Mouse (Mus musculus): ENCODE data around the gene Ggnbp2. TPM values are rescaled to one million over a fixed set of nuclear protein-coding genes. Genes with fewer than 3 reads are reported as not detected.

Ggnbp2 gene
- polyA plus RNA-seq, 1 experiment from 2014 or later, result 68.7 TPM

GRCm38 (mm10) chr11:84797627-84798353 is 72.8 kb downstream of the Ggnbp2 start:
- H3K27me3 ChIP-seq (ENCODE audit: control insufficient read depth, insufficient read depth, low read length), result no peaks in the 10 kb centered on the region
- no peak overlapping the region for H3K4me3 ChIP-seq (ENCODE audit: low read depth, low read length)
- H3K4me1 ChIP-seq (replicated peaks; ENCODE audit: control insufficient read depth, insufficient read depth, low read length), result no peaks in the 10 kb centered on the region; the same call in 1 of the 2 replicates
- no peak overlapping the region for H3K9ac ChIP-seq (ENCODE audit: low read length)
- H3K27ac ChIP-seq (ENCODE audit: low read depth, low read length), result no peak overlapping the region
- 22% methylated on average over 21 of the region's 21 CpGs for WGBS
- H3K9me3 ChIP-seq (ENCODE audit: control insufficient read depth, low read length), result no peaks in the 10 kb centered on the region
- DNase-seq (ENCODE audit: low spot score) (peak; percentile 91), ATAC-seq (replicated peaks; ENCODE audit: low FRiP score) (no peak)
- H3K36me3 ChIP-seq (ENCODE audit: control insufficient read depth, insufficient read depth, low read length), result no peaks in the 10 kb centered on the region
- H3K4me2 ChIP-seq (ENCODE audit: low read depth, low read length, severe bottlenecking), result no peak overlapping the region

GRCm38 (mm10) chr11:84797026-84797425 is 73.6 kb downstream of the Ggnbp2 start:
- Histone ChIP-seq H3K27me3 (ENCODE audit: control insufficient read depth, insufficient read depth, low read length) (no peaks in the 10 kb centered on the region), H3K9ac (ENCODE audit: low read length) (no peak overlapping the region), H3K4me2 (ENCODE audit: low read depth, low read length, severe bottlenecking) (no peak overlapping the region), H3K27ac (ENCODE audit: low read depth, low read length) (no peak overlapping the region), H3K4me3 (ENCODE audit: low read depth, low read length) (no peak overlapping the region), H3K36me3 (ENCODE audit: control insufficient read depth, insufficient read depth, low read length) (no peaks in the 10 kb centered on the region), H3K4me1 (replicated peaks; ENCODE audit: control insufficient read depth, insufficient read depth, low read length) (no peaks in the 10 kb centered on the region; the same call in 1 of the 2 replicates), H3K9me3 (ENCODE audit: control insufficient read depth, low read length) (no peaks in the 10 kb centered on the region)
- 33% methylated on average over 10 of the region's 10 CpGs for WGBS
- ATAC-seq (replicated peaks; ENCODE audit: low FRiP score) (no peak), DNase-seq (ENCODE audit: low spot score) (no peak)

- Histone ChIP-seq H3K4me3 (ENCODE audit: low read depth, low read length) (no peak overlapping the region), H3K9me3 (ENCODE audit: control insufficient read depth, low read length) (no peaks in the 10 kb centered on the region), H3K27me3 (ENCODE audit: control insufficient read depth, insufficient read depth, low read length) (no peaks in the 10 kb centered on the region; the same call in 1 of the 2 replicates), H3K36me3 (ENCODE audit: control insufficient read depth, insufficient read depth, low read length) (no peaks in the 10 kb centered on the region), H3K27ac (ENCODE audit: low read depth, low read length) (no peak overlapping the region), H3K4me2 (ENCODE audit: low read depth, low read length, severe bottlenecking) (0 out of 2 replicates have a peak overlapping the region, but pooled peaks have one; percentile 31), H3K9ac (ENCODE audit: low read length) (no peak overlapping the region), H3K4me1 (replicated peaks; ENCODE audit: control insufficient read depth, insufficient read depth, low read length) (no peaks in the 10 kb centered on the region; the same call in 1 of the 2 replicates)
- DNase-seq (ENCODE audit: low spot score), result peak; percentile 93
- ATAC-seq (replicated peaks; ENCODE audit: low FRiP score), result peak; percentile 74; the same call in 1 of the 2 replicates
- WGBS, result 11% methylated on average over 17 of the region's 17 CpGs
These were observed 76.0 kb downstream of the Ggnbp2 start for GRCm38 (mm10) chr11:84794496-84795113.

GRCm38 (mm10) chr11:84793545-84793944 is 77.1 kb downstream of the Ggnbp2 start:
- Histone ChIP-seq H3K9ac (ENCODE audit: low read length) (no peak overlapping the region), H3K27me3 (ENCODE audit: control insufficient read depth, insufficient read depth, low read length) (no peaks in the 10 kb centered on the region; the same call in none of the 2 replicates), H3K36me3 (ENCODE audit: control insufficient read depth, insufficient read depth, low read length) (no peaks in the 10 kb centered on the region), H3K4me2 (ENCODE audit: low read depth, low read length, severe bottlenecking) (no peak overlapping the region), H3K4me3 (ENCODE audit: low read depth, low read length) (no peak overlapping the region), H3K9me3 (ENCODE audit: control insufficient read depth, low read length) (no peaks in the 10 kb centered on the region), H3K27ac (ENCODE audit: low read depth, low read length) (no peak overlapping the region), H3K4me1 (replicated peaks; ENCODE audit: control insufficient read depth, insufficient read depth, low read length) (no peaks in the 10 kb centered on the region; the same call in 1 of the 2 replicates)
- no peak for DNase-seq (ENCODE audit: low spot score)
- no peak for ATAC-seq (replicated peaks; ENCODE audit: low FRiP score)

GRCm38 (mm10) chr11:84790383-84790782 is 80.2 kb downstream of the Ggnbp2 start:
- no peak overlapping the region for H3K4me3 ChIP-seq (ENCODE audit: low read depth, low read length)
- 63% methylated on average over 6 of the region's 6 CpGs for WGBS
- H3K9ac ChIP-seq (ENCODE audit: low read length), result no peak overlapping the region
- H3K4me2 ChIP-seq (ENCODE audit: low read depth, low read length, severe bottlenecking), result no peak overlapping the region
- no peaks in the 10 kb centered on the region for H3K9me3 ChIP-seq (ENCODE audit: control insufficient read depth, low read length)
- no peak for DNase-seq (ENCODE audit: low spot score)
- no peak for ATAC-seq (replicated peaks; ENCODE audit: low FRiP score)
- no peaks in the 10 kb centered on the region; the same call in none of the 2 replicates for H3K27me3 ChIP-seq (ENCODE audit: control insufficient read depth, insufficient read depth, low read length)
- H3K36me3 ChIP-seq (ENCODE audit: control insufficient read depth, insufficient read depth, low read length), result no peaks in the 10 kb centered on the region
- H3K27ac ChIP-seq (ENCODE audit: low read depth, low read length), result no peak overlapping the region
- no peaks in the 10 kb centered on the region; the same call in 1 of the 2 replicates for H3K4me1 ChIP-seq (replicated peaks; ENCODE audit: control insufficient read depth, insufficient read depth, low read length)

Small RNAs within 50 kb of the gene (microRNA-seq; reads per million reads assigned to microRNA genes)
- gene Gm23564 (ENCODE audit: insufficient number of aligned reads), result not detected

Other genes with a start within 250 kb of the Ggnbp2 start
- gene Mrm1, start 51.3 kb downstream of the Ggnbp2 start, polyA plus RNA-seq (2014; fragmentation: Nextera tagmentation; extraction: Ambion mirVana), result 12.3 and 13.7 TPM in 2 replicates
- gene Dhrs11, start 41.8 kb downstream of the Ggnbp2 start, polyA plus RNA-seq (2014; fragmentation: Nextera tagmentation; extraction: Ambion mirVana), result 12.6 TPM in 2 replicates
- gene Myo19, start 9.3 kb upstream of the Ggnbp2 start, polyA plus RNA-seq (2014; fragmentation: Nextera tagmentation; extraction: Ambion mirVana), result 11.8 and 13.6 TPM in 2 replicates
- 3.7 and 3.9 TPM in 2 replicates for gene Pigw, start 9.5 kb upstream of the Ggnbp2 start, polyA plus RNA-seq (2014; fragmentation: Nextera tagmentation; extraction: Ambion mirVana)
- 70.0 and 78.2 TPM in 2 replicates for gene Znhit3, start 45.5 kb upstream of the Ggnbp2 start, polyA plus RNA-seq (2014; fragmentation: Nextera tagmentation; extraction: Ambion mirVana)
- gene Car4, start 87.0 kb upstream of the Ggnbp2 start, polyA plus RNA-seq (2014; fragmentation: Nextera tagmentation; extraction: Ambion mirVana), result 1.3 and 1.4 TPM in 2 replicates